Mouse (Mus musculus): ENCODE data around the gene Olfr912. TPM values are rescaled to one million over a fixed set of nuclear protein-coding genes. Genes with fewer than 3 reads are reported as not detected.

The Olfr912 gene
- 0.16 TPM for polyA plus RNA-seq (2017; shearing (Covaris generic))

GRCm38 (mm10) chr9:38579878-38580277 lies at the start of gene Olfr912:
Gene Olfr912 (plus strand): TSS chr9:38580178.

GRCm38 (mm10) chr9:38537549-38537948 lies 42.4 kb upstream of the Olfr912 start, which contains the start of gene Olfr910:
Gene Olfr910 (plus strand): TSS chr9:38537849.

GRCm38 (mm10) chr9:38592459-38592858 lies 12.5 kb downstream of the Olfr912 start, which contains the start of gene Olfr913:
Gene Olfr913 (plus strand): TSS chr9:38592759.

GRCm38 (mm10) chr9:38604802-38605201 lies 24.8 kb downstream of the Olfr912 start, which contains the start of gene Olfr914:
Gene Olfr914 (plus strand): TSS chr9:38605102.

Other genes with a start within 250 kb of the Olfr912 start
- 0.15 TPM for gene Olfr898, start 231.8 kb upstream of the Olfr912 start, polyA plus RNA-seq (2017; shearing (Covaris generic))
- gene Olfr250, start 213.3 kb upstream of the Olfr912 start, polyA plus RNA-seq (2017; shearing (Covaris generic)), result 0.15 TPM
- gene Olfr251, start 203.1 kb upstream of the Olfr912 start, polyA plus RNA-seq (2017; shearing (Covaris generic)), result not detected
- gene Olfr147, start 178.5 kb upstream of the Olfr912 start, polyA plus RNA-seq (2017; shearing (Covaris generic)), result not detected
- gene Olfr901, start 150.7 kb upstream of the Olfr912 start, polyA plus RNA-seq (2017; shearing (Covaris generic)), result not detected
- not detected for gene Olfr902, start 132.5 kb upstream of the Olfr912 start, polyA plus RNA-seq (2017; shearing (Covaris generic))
- gene Olfr904, start 117.0 kb upstream of the Olfr912 start, polyA plus RNA-seq (2017; shearing (Covaris generic)), result not detected
- 0.09 TPM for gene Olfr905, start 109.1 kb upstream of the Olfr912 start, polyA plus RNA-seq (2017; shearing (Covaris generic))
- not detected for gene Olfr906, start 93.1 kb upstream of the Olfr912 start, polyA plus RNA-seq (2017; shearing (Covaris generic))
- gene Olfr907, start 84.4 kb upstream of the Olfr912 start, polyA plus RNA-seq (2017; shearing (Covaris generic)), result not detected
- gene Olfr911-ps1, start 58.6 kb upstream of the Olfr912 start, polyA plus RNA-seq (2017; shearing (Covaris generic)), result 0.10 TPM
- gene Olfr910, start 42.3 kb upstream of the Olfr912 start, polyA plus RNA-seq (2017; shearing (Covaris generic)), result not detected
- not detected for gene Olfr913, start 12.6 kb downstream of the Olfr912 start, polyA plus RNA-seq (2017; shearing (Covaris generic))
- not detected for gene Olfr914, start 24.9 kb downstream of the Olfr912 start, polyA plus RNA-seq (2017; shearing (Covaris generic))
- gene Olfr916, start 79.7 kb downstream of the Olfr912 start, polyA plus RNA-seq (2017; shearing (Covaris generic)), result 0.25 TPM
- gene Olfr917, start 85.7 kb downstream of the Olfr912 start, polyA plus RNA-seq (2017; shearing (Covaris generic)), result not detected
- gene Olfr918, start 94.4 kb downstream of the Olfr912 start, polyA plus RNA-seq (2017; shearing (Covaris generic)), result not detected
- not detected for gene Olfr919, start 123.5 kb downstream of the Olfr912 start, polyA plus RNA-seq (2017; shearing (Covaris generic))
- 24.4 TPM for gene Vwa5a, start 138.1 kb downstream of the Olfr912 start, polyA plus RNA-seq (2017; shearing (Covaris generic))
- 0.17 TPM for gene Olfr920, start 172.1 kb downstream of the Olfr912 start, polyA plus RNA-seq (2017; shearing (Covaris generic))
- gene Olfr921, start 192.9 kb downstream of the Olfr912 start, polyA plus RNA-seq (2017; shearing (Covaris generic)), result not detected
- not detected for gene Olfr922, start 234.4 kb downstream of the Olfr912 start, polyA plus RNA-seq (2017; shearing (Covaris generic))
- gene Olfr923, start 246.4 kb downstream of the Olfr912 start, polyA plus RNA-seq (2017; shearing (Covaris generic)), result not detected

Measured in effector memory CD4-positive, alpha-beta T cell, adult 5 months (primary cell).